In genomic region chr7:78926156-78926555, GRCm38 (mm10) we compare ENCODE assay signal across 27 mouse cellular contexts. TPM values are rescaled to one million over a fixed set of nuclear protein-coding genes. Genes with fewer than 3 reads are reported as not detected.
DNase-seq lines count a peak whose midpoint lies in the region; ATAC-seq and TF ChIP-seq lines count a peak whose summit lies in the region.
"Had no signal": no experiment of that assay in that cellular context is flagged by ENCODE, and none has a peak within 500 bp of the region (broad histone marks: within the 10 kb centered on the region; RNA-seq: fewer than 3 reads in every experiment).

No protein-coding gene starts in this region.

- 0 out of 2 replicates have a peak, but pooled peaks have one; percentile 36 for ATAC-seq in forebrain, embryonic 16.5 days
- ATAC-seq in forebrain, embryonic 12.5 days (ENCODE audit: low FRiP score), result no peak
- ATAC-seq in embryonic facial prominence, embryonic 15.5 days (ENCODE audit: insufficient number of reproducible peaks, low FRiP score, low TSS enrichment, low read depth), result no peak; the same call in 1 of the 2 replicates
- ATAC-seq: activated CD4-positive, CD25-positive, alpha-beta regulatory T cell, adult 4 months; intestine, embryonic 15.5 days had no signal

- H3K27me3 ChIP-seq in forebrain, embryonic 16.5 days (replicated peaks; ENCODE audit: control insufficient read depth, insufficient read depth, low read length), result no peaks in the 10 kb centered on the region
- H3K27me3 ChIP-seq in forebrain, embryonic 12.5 days, result peaks cover 5% of the 10 kb centered on the region; the same call in 1 of the 2 replicates
- peaks cover 38% of the 10 kb centered on the region for H3K27me3 ChIP-seq in E14TG2a.4 (ENCODE audit: insufficient read depth, low read length)
- H3K27me3 ChIP-seq in embryonic facial prominence, embryonic 15.5 days, result 0 out of 2 replicates have a peak, but pooled peaks cover 3% of the 10 kb centered on the region
- H3K27me3 ChIP-seq: embryonic facial prominence, embryonic 12.5 days; hindbrain, embryonic 15.5 days; intestine, embryonic 15.5 days; midbrain, embryonic 12.5 days; neural tube, embryonic 12.5 days had no signal

- no peak overlapping the region for H3K9ac ChIP-seq in forebrain, embryonic 16.5 days (replicated peaks; ENCODE audit: low read depth, low read length)
- no peak overlapping the region for H3K9ac ChIP-seq in forebrain, embryonic 12.5 days
- no peak overlapping the region for H3K9ac ChIP-seq in embryonic facial prominence, embryonic 15.5 days
- H3K9ac ChIP-seq: embryonic facial prominence, embryonic 12.5 days; heart, embryonic 15.5 days; hindbrain, embryonic 15.5 days; intestine, embryonic 15.5 days; midbrain, embryonic 12.5 days; neural tube, embryonic 12.5 days had no signal

- intact Hi-C loops in left cerebral cortex, postnatal 4 days (cut with DNase I), result loop anchor here (10.0 kb wide), 1 partner anchor 319 kb away; no protein-coding TSS in a partner anchor

- no peak overlapping the region for H3K4me3 ChIP-seq in forebrain, embryonic 16.5 days (replicated peaks; ENCODE audit: low read length)
- no peak overlapping the region for H3K4me3 ChIP-seq in forebrain, embryonic 12.5 days (replicated peaks)
- H3K4me3 ChIP-seq in E14TG2a.4 (replicated peaks; ENCODE audit: low read length), result 0 out of 2 replicates have a peak overlapping the region, but pooled peaks have one; percentile 26
- no peak overlapping the region for H3K4me3 ChIP-seq in embryonic facial prominence, embryonic 15.5 days (replicated peaks)
- H3K4me3 ChIP-seq: embryonic facial prominence, embryonic 12.5 days; gastrocnemius, adult 2 months; heart, embryonic 15.5 days; hindbrain, embryonic 15.5 days; intestine, embryonic 15.5 days; layer of hippocampus, adult 2 months; midbrain, embryonic 12.5 days; neural tube, embryonic 12.5 days had no signal

- DNase-seq in left cerebral cortex, postnatal 4 days, result peak; percentile 60
- no peak for DNase-seq in left cerebral cortex, adult 9 months (ENCODE audit: low spot score in 2 of 2)
- DNase-seq in embryo, embryonic 10 days (ENCODE audit: low spot score), result no peak
- DNase-seq: adrenal gland, adult 8-10 months; B cell, adult 2 months; cerebellum, adult 9-10 months; gastrocnemius, adult 2 months; heart, postnatal 4 days; kidney, adult 8-10 months; kidney, postnatal 10 days; lung, adult 2 months; lung, postnatal 14 days; retina, postnatal 1 day; right cerebral cortex, postnatal 25 days had no signal

- no peak overlapping the region for H3K27ac ChIP-seq in forebrain, embryonic 16.5 days (ENCODE audit: low read length)
- H3K27ac ChIP-seq in forebrain, embryonic 12.5 days, result no peak overlapping the region
- H3K27ac ChIP-seq in embryonic facial prominence, embryonic 15.5 days (replicated peaks), result peak overlapping the region; percentile 79
- H3K27ac ChIP-seq: embryonic facial prominence, embryonic 12.5 days; gastrocnemius, adult 2 months; heart, embryonic 15.5 days; hindbrain, embryonic 15.5 days; intestine, embryonic 15.5 days; layer of hippocampus, adult 2 months; midbrain, embryonic 12.5 days; neural tube, embryonic 12.5 days had no signal

- no peaks in the 10 kb centered on the region for H3K36me3 ChIP-seq in forebrain, embryonic 16.5 days (ENCODE audit: control insufficient read depth, insufficient read depth)
- no peaks in the 10 kb centered on the region for H3K36me3 ChIP-seq in forebrain, embryonic 12.5 days (replicated peaks)
- H3K36me3 ChIP-seq in E14TG2a.4 (ENCODE audit: insufficient read depth, low read length), result no peaks in the 10 kb centered on the region
- no peaks in the 10 kb centered on the region for H3K36me3 ChIP-seq in embryonic facial prominence, embryonic 15.5 days
- H3K36me3 ChIP-seq: embryonic facial prominence, embryonic 12.5 days; heart, embryonic 15.5 days; hindbrain, embryonic 15.5 days; intestine, embryonic 15.5 days; midbrain, embryonic 12.5 days; neural tube, embryonic 12.5 days had no signal

- TF ChIP-seq CTCF in E14TG2a.4 (conservative IDR thresholded peaks at IDR 0.05; ENCODE audit: low read length), result no peak

- no peak overlapping the region for H3K4me2 ChIP-seq in forebrain, embryonic 16.5 days (ENCODE audit: low read length)
- no peak overlapping the region for H3K4me2 ChIP-seq in forebrain, embryonic 12.5 days
- no peak overlapping the region for H3K4me2 ChIP-seq in embryonic facial prominence, embryonic 15.5 days (replicated peaks)
- H3K4me2 ChIP-seq: embryonic facial prominence, embryonic 12.5 days; heart, embryonic 15.5 days; hindbrain, embryonic 15.5 days; intestine, embryonic 15.5 days; liver, embryonic 11.5 days; midbrain, embryonic 12.5 days; neural tube, embryonic 12.5 days had no signal

- 69% methylated on average over 9 of the region's 9 CpGs for WGBS in forebrain, embryonic 16.5 days
- 78% methylated on average over 9 of the region's 9 CpGs for WGBS in forebrain, embryonic 12.5 days
- 59% methylated on average over 9 of the region's 9 CpGs for WGBS in embryonic facial prominence, embryonic 15.5 days

- no peaks in the 10 kb centered on the region for H3K9me3 ChIP-seq in forebrain, embryonic 16.5 days (ENCODE audit: control insufficient read depth, low read length)
- no peaks in the 10 kb centered on the region for H3K9me3 ChIP-seq in forebrain, embryonic 12.5 days
- no peaks in the 10 kb centered on the region for H3K9me3 ChIP-seq in E14TG2a.4 (ENCODE audit: low read length)
- H3K9me3 ChIP-seq in embryonic facial prominence, embryonic 15.5 days (replicated peaks), result no peaks in the 10 kb centered on the region
- H3K9me3 ChIP-seq: embryonic facial prominence, embryonic 12.5 days; heart, embryonic 15.5 days; hindbrain, embryonic 15.5 days; intestine, embryonic 15.5 days; midbrain, embryonic 12.5 days; neural tube, embryonic 12.5 days had no signal

- H3K4me1 ChIP-seq in forebrain, embryonic 16.5 days (replicated peaks; ENCODE audit: control insufficient read depth, insufficient read depth, low read length), result no peaks in the 10 kb centered on the region; the same call in 1 of the 2 replicates
- no peaks in the 10 kb centered on the region for H3K4me1 ChIP-seq in forebrain, embryonic 12.5 days
- H3K4me1 ChIP-seq in E14TG2a.4 (replicated peaks; ENCODE audit: low read depth, low read length), result peaks cover 15% of the 10 kb centered on the region
- peaks cover 16% of the 10 kb centered on the region for H3K4me1 ChIP-seq in embryonic facial prominence, embryonic 15.5 days
- H3K4me1 ChIP-seq: embryonic facial prominence, embryonic 12.5 days; heart, embryonic 15.5 days; hindbrain, embryonic 15.5 days; intestine, embryonic 15.5 days; midbrain, embryonic 12.5 days; neural tube, embryonic 12.5 days had no signal

RNA-seq across cellular contexts. Expression of gene Isg20, which starts 12.9 kb away (rescaled TPM):
- 2.0 TPM in 2 replicates for polyA plus RNA-seq in forebrain, embryonic 16.5 days (2015; fragmentation: Nextera tagmentation; extraction: Ambion mirVana)
- 0.29 TPM in 1 of 2 replicates, not detected in the other for polyA plus RNA-seq in forebrain, embryonic 12.5 days (2016; fragmentation: Nextera tagmentation; extraction: Ambion mirVana)
- total RNA-seq in left cerebral cortex, postnatal 4 days (2021), result under 1 TPM in 1 of 2 experiments, not detected in 1; 0.74 TPM
- polyA plus RNA-seq in embryonic facial prominence, embryonic 15.5 days (2015; fragmentation: Nextera tagmentation; extraction: Ambion mirVana), result 6.1 and 6.5 TPM in 2 replicates

RNA-seq across cellular contexts. Expression of gene Aen, which starts 30.5 kb away (rescaled TPM):
- 60.1 and 65.6 TPM in 2 replicates for polyA plus RNA-seq in forebrain, embryonic 16.5 days (2015; fragmentation: Nextera tagmentation; extraction: Ambion mirVana)
- 55.2 and 57.4 TPM in 2 replicates for polyA plus RNA-seq in forebrain, embryonic 12.5 days (2016; fragmentation: Nextera tagmentation; extraction: Ambion mirVana)
- 10 to 100 TPM; 42.3 to 51.3 TPM for total RNA-seq in left cerebral cortex, postnatal 4 days (2021)
- polyA plus RNA-seq in embryonic facial prominence, embryonic 15.5 days (2015; fragmentation: Nextera tagmentation; extraction: Ambion mirVana), result 36.6 and 37.4 TPM in 2 replicates
